Mouse (Mus musculus): Measurements from ENCODE around the gene Arpp21.
"Not testable (repeated sequence)": the region's sequence is repeated elsewhere in the genome, so short reads cannot be mapped to it uniquely, and the experiment has no call there.

The Arpp21 gene

GRCm38 (mm10) chr9:112100841-112101595, 134.7 kb downstream of the Arpp21 start:
- DNase-seq (ENCODE audit: low spot score) = no peak

- DNase-seq (ENCODE audit: low spot score) = no peak
Observed at GRCm38 (mm10) chr9:112098267-112098666, 137.5 kb downstream of the Arpp21 start.

GRCm38 (mm10) chr9:112095708-112096107, 140.0 kb downstream of the Arpp21 start:
- DNase-seq (ENCODE audit: low spot score) = no peak

- DNase-seq (ENCODE audit: low spot score) = no peak
Observed at GRCm38 (mm10) chr9:112095198-112095597, 140.5 kb downstream of the Arpp21 start.

- DNase-seq (ENCODE audit: low spot score) = no peak
Observed at GRCm38 (mm10) chr9:112078903-112079302, 156.8 kb downstream of the Arpp21 start.

- no peak for DNase-seq (ENCODE audit: low spot score)
Observed at GRCm38 (mm10) chr9:112078453-112078852, 157.3 kb downstream of the Arpp21 start.

- DNase-seq (ENCODE audit: low spot score) = no peak
Observed at GRCm38 (mm10) chr9:112075273-112075672, 160.5 kb downstream of the Arpp21 start.

GRCm38 (mm10) chr9:112074872-112075271, 160.9 kb downstream of the Arpp21 start:
- peak; percentile 43 for DNase-seq (ENCODE audit: low spot score)

- no peak for DNase-seq (ENCODE audit: low spot score)
Observed at GRCm38 (mm10) chr9:112071368-112071767, 164.4 kb downstream of the Arpp21 start.

- no peak for DNase-seq (ENCODE audit: low spot score)
Observed at GRCm38 (mm10) chr9:112070961-112071360, 164.8 kb downstream of the Arpp21 start.

GRCm38 (mm10) chr9:112068250-112068649, 167.5 kb downstream of the Arpp21 start:
- DNase-seq (ENCODE audit: low spot score) = no peak

- DNase-seq (ENCODE audit: low spot score) = no peak
Observed at GRCm38 (mm10) chr9:112060696-112061425, 174.9 kb downstream of the Arpp21 start.

- DNase-seq (ENCODE audit: low spot score) = no peak
Observed at GRCm38 (mm10) chr9:112054807-112055381, 180.8 kb downstream of the Arpp21 start.

- DNase-seq (ENCODE audit: low spot score) = no peak
Observed at GRCm38 (mm10) chr9:112047903-112048467, 187.8 kb downstream of the Arpp21 start.

- DNase-seq (ENCODE audit: low spot score) = no peak
Observed at GRCm38 (mm10) chr9:112040566-112040965, 195.2 kb downstream of the Arpp21 start.

- DNase-seq (ENCODE audit: low spot score) = no peak
Observed at GRCm38 (mm10) chr9:112037732-112038131, 198.0 kb downstream of the Arpp21 start.

- DNase-seq (ENCODE audit: low spot score) = not testable (repeated sequence)
Observed at GRCm38 (mm10) chr9:112033840-112034239, 201.9 kb downstream of the Arpp21 start.

GRCm38 (mm10) chr9:112032169-112032568, 203.6 kb downstream of the Arpp21 start:
- DNase-seq (ENCODE audit: low spot score) = no peak

- no peak for DNase-seq (ENCODE audit: low spot score)
Observed at GRCm38 (mm10) chr9:112023562-112024015, 212.1 kb downstream of the Arpp21 start.

GRCm38 (mm10) chr9:112023111-112023510, 212.6 kb downstream of the Arpp21 start:
- DNase-seq (ENCODE audit: low spot score) = no peak

Measured in retina, embryonic 14.5 days (tissue).